Comparison of ENCODE assay signal across 8 mouse cellular contexts in genomic region chr1:165763635-165764372, GRCm38 (mm10). TPM values are rescaled to one million over a fixed set of nuclear protein-coding genes. Genes with fewer than 3 reads are reported as not detected.
DNase-seq lines count a peak whose midpoint lies in the region; ATAC-seq and TF ChIP-seq lines count a peak whose summit lies in the region.

Gene Creg1 (plus strand): TSS chr1:165763746.

- peak within 1 kb of the TSS; percentile 99 for H3K27ac ChIP-seq in gastrocnemius, adult 2 months
- H3K27ac ChIP-seq in hindbrain, postnatal 0 days, result peak within 1 kb of the TSS; percentile 69; the same call in 1 of the 2 replicates

- ATAC-seq in hindbrain, postnatal 0 days, result peak; percentile 98

- no peaks in the 10 kb centered on the region for H3K27me3 ChIP-seq in hindbrain, postnatal 0 days (ENCODE audit: insufficient read depth, low read length)
- peaks cover 2% of the 10 kb centered on the region for H3K27me3 ChIP-seq in megakaryocyte, embryonic 14.5 days (replicated peaks)

- TF ChIP-seq CTCF in gastrocnemius, adult 2 months (IDR thresholded peaks at IDR 0.05), result no peak
- no peak for TF ChIP-seq CTCF in hindbrain, postnatal 0 days (IDR thresholded peaks at IDR 0.05; ENCODE audit: low read depth)

- no peaks in the 10 kb centered on the region for H3K36me3 ChIP-seq in hindbrain, postnatal 0 days (ENCODE audit: insufficient read depth, low read length)
- H3K36me3 ChIP-seq in megakaryocyte, embryonic 14.5 days (replicated peaks; ENCODE audit: low read length), result peaks cover 26% of the 10 kb centered on the region

- H3K9me3 ChIP-seq in hindbrain, postnatal 0 days (ENCODE audit: low read length), result no peaks in the 10 kb centered on the region
- no peaks in the 10 kb centered on the region for H3K9me3 ChIP-seq in megakaryocyte, embryonic 14.5 days

- peak; percentile 76 for DNase-seq in WW6 (ENCODE audit: low read depth, low spot score)
- DNase-seq in cerebellum, postnatal 4 days (ENCODE audit: low spot score in 2 of 2), result peak; percentile 77 to 87
- DNase-seq in gastrocnemius, adult 2 months, result peak; percentile 96
- peak; percentile 93 for DNase-seq in hindbrain, postnatal 0 days (ENCODE audit: low spot score)
- DNase-seq in left cerebral cortex, adult 8-10 months (ENCODE audit: low spot score in 2 of 2), result peak; percentile 78 to 90
- DNase-seq in right cerebral cortex, postnatal 10 days (ENCODE audit: low spot score in 2 of 2), result peak; percentile 96
- peak; percentile 82 for DNase-seq in urinary bladder, postnatal 25 days (ENCODE audit: low spot score)

- under 1% methylated on average over 57 of the region's 57 CpGs for WGBS in hindbrain, postnatal 0 days

- H3K4me3 ChIP-seq in gastrocnemius, adult 2 months, result peak within 1 kb of the TSS; percentile 74
- H3K4me3 ChIP-seq in hindbrain, postnatal 0 days (ENCODE audit: low read length), result peak within 1 kb of the TSS; percentile 85
- peak within 1 kb of the TSS; percentile 93 for H3K4me3 ChIP-seq in megakaryocyte, embryonic 14.5 days (replicated peaks)

- intact Hi-C loops in gastrocnemius, adult 2 months (cut with DNase I), result no loop called here

- H3K9ac ChIP-seq in hindbrain, postnatal 0 days (replicated peaks; ENCODE audit: low read length), result peak within 1 kb of the TSS; percentile 77

- H3K4me1 ChIP-seq in hindbrain, postnatal 0 days (ENCODE audit: insufficient read depth, low read length), result 0 out of 2 replicates have a peak, but pooled peaks cover 10% of the 10 kb centered on the region
- H3K4me1 ChIP-seq in megakaryocyte, embryonic 14.5 days, result peaks cover 74% of the 10 kb centered on the region

- H3K4me2 ChIP-seq in hindbrain, postnatal 0 days (ENCODE audit: low read depth, low read length), result peak within 1 kb of the TSS; percentile 98

RNA-seq across cellular contexts. Expression of gene Creg1, which starts in this region (rescaled TPM):
- 10 to 100 TPM; 46.2 to 67.4 TPM for total RNA-seq in gastrocnemius, adult 2 months (2021)
- 25.3 and 27.5 TPM in 2 replicates for total RNA-seq in hindbrain, postnatal 0 days (2014; rRNA removed)
- 48.0 and 48.8 TPM in 2 replicates for polyA plus RNA-seq in hindbrain, postnatal 0 days (2015; fragmentation: Nextera tagmentation; extraction: Ambion mirVana)
- 10 to 100 TPM; 32.5 to 44.4 (median 38.7) TPM for total RNA-seq in left cerebral cortex, adult 8-10 months (2022)
- 254 and 485 TPM in 2 replicates for polyA plus RNA-seq in megakaryocyte, embryonic 14.5 days (2012; ENCODE audit: insufficient read depth, low replicate concordance)

Comparison
In these comparisons a context has a peak if more than half of its experiments do, and no peak if none do; other contexts are left out.
1. Peak in every context shown above with its lines: DNase-seq, ATAC-seq, H3K4me3 ChIP-seq and H3K27ac ChIP-seq.